Mouse (Mus musculus) kidney, postnatal 10 days (tissue): ENCODE measurements at regions not wholly inside any gene's neighbourhood (a gene's known extent, or its start where the extent isn't known, plus 50 kb on each side); places are given as distances from the start of the nearest gene placed in this dataset.

Source experiments
- DNase-seq: peaks from one replicate; pipeline ENCODE4 v3.0.0; 2021; ENCODE audit warnings: mixed read lengths

DNA sequence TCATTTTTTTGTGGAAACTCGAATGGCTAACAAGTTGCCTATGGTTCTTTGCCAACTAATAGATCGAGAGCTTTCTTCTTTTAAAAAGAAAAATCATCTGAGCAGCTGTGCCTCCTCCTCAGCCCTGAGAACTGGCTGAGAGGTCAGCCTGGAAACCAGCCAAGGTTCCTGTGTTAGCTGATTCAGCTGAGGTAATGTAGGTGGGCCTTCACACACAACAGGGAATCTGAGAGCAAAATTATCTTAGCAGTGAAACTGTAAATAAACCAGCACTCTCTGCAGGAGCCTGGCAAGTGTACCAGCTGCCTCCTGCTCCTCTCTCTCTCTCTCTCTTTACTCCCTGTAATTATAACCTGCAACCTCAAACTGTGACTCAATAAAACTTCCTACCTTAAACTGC is 364.4 kb upstream of the Khdrbs2 start:
- peak; percentile 12 for DNase-seq
